Mouse (Mus musculus) midbrain, embryonic 16.5 days (tissue): ENCODE results near the gene Ankrd11. TPM values are rescaled to one million over a fixed set of nuclear protein-coding genes. Genes with fewer than 3 reads are reported as not detected.

ENCODE experiments used
- ATAC-seq: fragments of 200-750 bp; cut with Nextera tagmentation; 2 replicates; pipeline ENCODE4 v1.8.0; 2017; ENCODE audit warnings: moderate TSS enrichment
- H3K27ac ChIP-seq: fragments of 300-500 bp; sonication (generic); 2 replicates; pipeline ENCODE4 v1.5.1; 2014; ENCODE audit warnings: mild to moderate bottlenecking, low read length, mixed read lengths
- H3K27me3 ChIP-seq: fragments of 300-500 bp; sonication (generic); 2 replicates; pipeline ENCODE4 v1.6.1; 2014; ENCODE audit warnings: low read depth, low read length, mixed read lengths; ENCODE audit not compliant: control insufficient read depth, insufficient read depth
- H3K36me3 ChIP-seq: fragments of 300-500 bp; sonication (generic); 2 replicates; pipeline ENCODE4 v1.6.1; 2014; ENCODE audit warnings: mild to moderate bottlenecking, low read length, moderate library complexity, mixed read lengths; ENCODE audit not compliant: control insufficient read depth, insufficient read depth
- H3K4me1 ChIP-seq: fragments of 300-500 bp; sonication (generic); 2 replicates; pipeline ENCODE4 v1.6.1; 2014; ENCODE audit warnings: mild to moderate bottlenecking, low read length, mixed read lengths; ENCODE audit not compliant: control insufficient read depth, insufficient read depth
- H3K4me2 ChIP-seq: fragments of 300-500 bp; sonication (generic); 2 replicates; pipeline ENCODE4 v1.6.1; 2014; ENCODE audit warnings: mild to moderate bottlenecking, low read length, mixed read lengths
- H3K4me3 ChIP-seq: fragments of 300-500 bp; sonication (generic); 2 replicates; pipeline ENCODE4 v1.5.1; 2014; ENCODE audit warnings: low read depth, mild to moderate bottlenecking, low read length, moderate library complexity, mixed read lengths
- H3K9ac ChIP-seq: fragments of 300-500 bp; sonication (generic); 2 replicates; pipeline ENCODE4 v1.6.1; 2014; ENCODE audit warnings: low read depth, low read length, mixed read lengths
- H3K9me3 ChIP-seq: fragments of 300-500 bp; sonication (generic); replicated peaks from 2 replicates; pipeline ENCODE4 v1.6.1; 2014; ENCODE audit warnings: mild to moderate bottlenecking, low read length, mixed read lengths; ENCODE audit not compliant: control insufficient read depth, poor library complexity, severe bottlenecking
- WGBS: fragments of 180-500 bp; shearing (Covaris S2); extraction: QIAGEN DNeasy Blood & Tissue Kit; methylation state at CpG from one replicate; pipeline ENCODE4 v1.1.7; 2014; 5-methylcytosine and 5-hydroxymethylcytosine counted together
- polyA plus RNA-seq: library from polyadenylated mRNA; unstranded; fragments of >200 nt; fragmentation: Nextera tagmentation; extraction: Ambion mirVana; gene quantifications from 2 replicates; pipeline ENCODE4 v1.2.1, GENCODE M21; 2015

Ankrd11 gene
- polyA plus RNA-seq, 1 experiment from 2014 or later = 23.2 TPM

- Histone ChIP-seq H3K9me3 (no peaks in the 10 kb centered on the region), H3K4me1 (no peaks in the 10 kb centered on the region), H3K4me2 (peak within 1 kb of the TSS; percentile 39), H3K27me3 (no peaks in the 10 kb centered on the region), H3K4me3 (no peak within 1 kb of the TSS), H3K27ac (no peak within 1 kb of the TSS), H3K9ac (peak within 1 kb of the TSS; percentile 25; the same call in 1 of the 2 replicates), H3K36me3 (no peaks in the 10 kb centered on the region)
- ATAC-seq = peak; percentile 89
- 18% methylated on average over 18 of the region's 18 CpGs for WGBS
Measured at GRCm38 (mm10) chr8:122847829-122848561, 194.1 kb downstream of the Ankrd11 start, which contains the start of gene Cdh15. Cdh15 (plus strand) TSS chr8:122847966.

- Histone ChIP-seq H3K9ac (no peak overlapping the region), H3K4me1 (no peaks in the 10 kb centered on the region), H3K9me3 (no peaks in the 10 kb centered on the region), H3K4me3 (no peak overlapping the region), H3K27ac (no peak overlapping the region), H3K27me3 (no peaks in the 10 kb centered on the region), H3K4me2 (no peak overlapping the region), H3K36me3 (no peaks in the 10 kb centered on the region)
- ATAC-seq = no peak
- WGBS = 78% methylated on average over 4 of the region's 4 CpGs
Measured at GRCm38 (mm10) chr8:122845662-122846061, 196.4 kb downstream of the Ankrd11 start.

DNA sequence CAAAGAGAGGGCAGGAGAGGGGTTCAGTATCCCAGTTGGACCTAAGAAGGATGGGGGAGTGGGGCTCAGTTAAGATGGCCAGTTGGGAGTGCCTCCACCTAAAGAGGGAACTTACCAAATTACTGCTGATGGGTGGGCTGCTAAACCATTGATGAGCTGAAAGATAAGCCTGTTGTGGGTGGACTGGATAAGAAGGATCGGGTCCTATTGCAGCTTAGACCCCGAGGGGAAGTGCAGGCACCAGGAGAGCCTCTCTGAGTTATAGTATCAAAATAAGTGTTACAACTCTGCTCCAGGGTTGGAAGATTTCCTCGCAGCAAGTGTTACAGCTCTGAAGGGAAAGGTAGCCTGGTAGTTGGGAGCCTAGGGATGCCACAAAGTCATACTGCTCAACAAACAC is 197.9 kb downstream of the Ankrd11 start:
- Histone ChIP-seq H3K4me1 (no peaks in the 10 kb centered on the region), H3K4me3 (no peak overlapping the region), H3K4me2 (no peak overlapping the region), H3K27me3 (no peaks in the 10 kb centered on the region), H3K9ac (no peak overlapping the region), H3K36me3 (no peaks in the 10 kb centered on the region), H3K9me3 (no peaks in the 10 kb centered on the region), H3K27ac (no peak overlapping the region)
- ATAC-seq = no peak
- 71% methylated on average over 3 of the region's 3 CpGs for WGBS

- no peak overlapping the region for H3K27ac ChIP-seq
- no peaks in the 10 kb centered on the region for H3K9me3 ChIP-seq
- no peaks in the 10 kb centered on the region for H3K27me3 ChIP-seq
- H3K36me3 ChIP-seq = no peaks in the 10 kb centered on the region
- no peak for ATAC-seq
- no peak overlapping the region for H3K4me2 ChIP-seq
- WGBS = 95% methylated on average over 13 of the region's 13 CpGs
- no peak overlapping the region for H3K4me3 ChIP-seq
- no peak overlapping the region for H3K9ac ChIP-seq
- no peaks in the 10 kb centered on the region for H3K4me1 ChIP-seq
Measured at GRCm38 (mm10) chr8:122836696-122837095, 205.4 kb downstream of the Ankrd11 start.

DNA sequence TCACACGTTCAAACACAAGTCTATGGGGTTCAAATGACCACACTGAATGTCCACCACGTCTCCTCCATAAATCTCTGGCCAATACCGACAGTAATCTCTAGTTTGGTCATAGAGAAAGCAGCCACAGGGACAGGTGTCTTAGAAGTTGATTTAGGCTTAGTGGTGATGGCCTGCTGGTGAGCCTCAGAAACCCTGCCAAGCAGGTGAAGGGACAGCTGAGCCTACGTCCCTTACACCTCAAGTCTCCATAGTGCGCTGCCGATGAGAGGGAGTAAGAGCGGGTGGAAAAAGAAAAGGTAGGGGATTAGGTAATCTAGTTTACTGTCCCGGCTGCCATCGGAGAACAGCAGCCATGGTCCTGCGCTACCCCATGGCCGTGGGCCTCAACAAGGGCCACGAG is 205.9 kb downstream of the Ankrd11 start:
- Histone ChIP-seq H3K4me3 (no peak overlapping the region), H3K27me3 (no peaks in the 10 kb centered on the region), H3K36me3 (no peaks in the 10 kb centered on the region), H3K4me2 (no peak overlapping the region), H3K9ac (no peak overlapping the region), H3K27ac (no peak overlapping the region), H3K9me3 (no peaks in the 10 kb centered on the region), H3K4me1 (no peaks in the 10 kb centered on the region)
- ATAC-seq = no peak
- WGBS = 89% methylated on average over 12 of the region's 12 CpGs

GRCm38 (mm10) chr8:122834971-122835370 is 207.1 kb downstream of the Ankrd11 start:
- WGBS = 27% methylated on average over 8 of the region's 8 CpGs

DNA sequence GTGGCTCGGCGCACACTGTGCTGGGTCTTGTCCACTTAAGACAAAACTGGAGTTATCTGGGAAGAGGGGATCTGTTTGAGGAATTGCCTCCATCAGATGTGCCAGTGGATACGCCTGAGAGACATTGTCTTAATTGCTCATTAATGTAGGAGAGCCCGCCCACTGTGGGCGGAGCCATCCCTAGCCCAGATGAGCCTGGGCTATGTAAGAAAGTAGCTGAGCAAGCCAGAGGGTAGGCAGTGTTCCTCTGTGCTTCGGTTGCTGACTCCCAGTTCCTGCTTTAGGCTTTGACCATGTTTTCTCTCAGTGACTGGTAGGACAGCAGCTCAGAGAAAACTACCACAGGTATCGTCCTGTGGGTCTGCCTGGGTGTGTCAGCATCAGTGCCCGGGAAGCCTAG is 207.7 kb downstream of the Ankrd11 start:
- H3K9me3 ChIP-seq = no peaks in the 10 kb centered on the region
- peaks cover 2% of the 10 kb centered on the region; the same call in 1 of the 2 replicates for H3K4me1 ChIP-seq
- no peak overlapping the region for H3K4me2 ChIP-seq
- ATAC-seq = no peak
- H3K27me3 ChIP-seq = no peaks in the 10 kb centered on the region
- no peak overlapping the region for H3K27ac ChIP-seq
- H3K9ac ChIP-seq = no peak overlapping the region
- H3K36me3 ChIP-seq = no peaks in the 10 kb centered on the region
- no peak overlapping the region for H3K4me3 ChIP-seq
- 86% methylated on average over 8 of the region's 8 CpGs for WGBS

More at GRCm38 (mm10) chr8:122834971-122835370, 207.1 kb downstream of the Ankrd11 start:
- no peak overlapping the region for H3K9ac ChIP-seq
- no peak overlapping the region for H3K27ac ChIP-seq
- H3K4me2 ChIP-seq = no peak overlapping the region
- peaks cover 2% of the 10 kb centered on the region; the same call in 1 of the 2 replicates for H3K4me1 ChIP-seq
- no peaks in the 10 kb centered on the region for H3K27me3 ChIP-seq
- H3K4me3 ChIP-seq = no peak overlapping the region
- H3K36me3 ChIP-seq = no peaks in the 10 kb centered on the region
- ATAC-seq = no peak
- H3K9me3 ChIP-seq = no peaks in the 10 kb centered on the region

Other genes starting within 250 kb of the Ankrd11 start
- 2.2 and 2.9 TPM in 2 replicates for gene Cdh15, start 194.3 kb downstream of the Ankrd11 start, polyA plus RNA-seq
- 47.4 and 48.2 TPM in 2 replicates for gene Spg7, start 20.7 kb upstream of the Ankrd11 start, polyA plus RNA-seq
- 639 and 669 TPM in 2 replicates for gene Rpl13, start 60.1 kb upstream of the Ankrd11 start, polyA plus RNA-seq
- gene Cpne7, start 75.1 kb upstream of the Ankrd11 start, polyA plus RNA-seq = 10.1 and 17.1 TPM in 2 replicates
- gene Sult5a1, start 116.0 kb upstream of the Ankrd11 start, polyA plus RNA-seq = 0.40 and 0.42 TPM in 2 replicates
- 0.14 and 0.40 TPM in 2 replicates for gene Dpep1, start 144.0 kb upstream of the Ankrd11 start, polyA plus RNA-seq
- 231 and 232 TPM in 2 replicates for gene Chmp1a, start 170.5 kb upstream of the Ankrd11 start, polyA plus RNA-seq
- gene Spata33, start 170.6 kb upstream of the Ankrd11 start, polyA plus RNA-seq = 7.0 and 8.5 TPM in 2 replicates
- gene Cdk10, start 182.6 kb upstream of the Ankrd11 start, polyA plus RNA-seq = 53.8 and 54.4 TPM in 2 replicates
- gene Spata2l, start 194.0 kb upstream of the Ankrd11 start, polyA plus RNA-seq = 8.2 and 12.1 TPM in 2 replicates
- gene Zfp276, start 211.9 kb upstream of the Ankrd11 start, polyA plus RNA-seq = 24.3 and 24.4 TPM in 2 replicates
- 63.8 and 69.0 TPM in 2 replicates for gene Vps9d1, start 212.1 kb upstream of the Ankrd11 start, polyA plus RNA-seq